Comparison of ENCODE assay signal across 8 mouse cellular contexts in the genomic region with DNA sequence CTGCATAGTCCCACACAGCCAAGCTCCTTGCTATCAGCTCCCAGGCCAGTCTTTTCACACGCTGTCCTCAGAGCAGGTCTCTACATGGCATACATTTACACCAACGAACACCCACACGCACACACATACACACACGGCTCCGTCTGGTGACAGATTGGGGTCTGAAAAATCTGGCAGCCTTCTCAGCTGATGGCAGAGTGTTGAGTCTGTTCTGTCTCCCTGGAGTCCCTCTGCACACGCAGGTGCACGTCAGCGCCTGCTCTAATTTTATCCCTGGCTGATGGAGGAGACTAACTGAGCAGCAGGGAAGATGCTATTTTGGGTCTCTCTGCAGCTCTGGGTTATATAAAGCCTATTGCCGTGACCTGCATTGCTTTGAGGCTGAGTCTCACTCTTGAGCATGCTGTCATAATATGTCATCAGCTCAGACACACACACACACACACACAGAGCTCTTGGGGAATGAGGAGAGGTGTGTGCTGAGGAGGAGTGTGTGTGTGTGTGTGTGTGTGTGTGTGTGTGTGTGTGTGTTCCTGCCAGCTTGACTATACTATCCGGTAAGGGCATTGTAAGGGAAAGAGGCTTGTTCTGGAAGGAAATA. TPM values are rescaled to one million over a fixed set of nuclear protein-coding genes. Genes with fewer than 3 reads are reported as not detected.
DNase-seq lines count a peak whose midpoint lies in the region; ATAC-seq lines count a peak whose summit lies in the region.

No protein-coding gene starts in this region.

- 73% methylated on average over 10 of the region's 10 CpGs for WGBS in hindbrain, embryonic 11.5 days
- WGBS in hindbrain, embryonic 10.5 days, result 74% methylated on average over 10 of the region's 10 CpGs
- WGBS in embryonic facial prominence, embryonic 10.5 days, result 77% methylated on average over 10 of the region's 10 CpGs
- WGBS in heart, embryonic 10.5 days, result 30% methylated on average over 10 of the region's 10 CpGs

- no peak overlapping the region for H3K27ac ChIP-seq in hindbrain, embryonic 11.5 days (ENCODE audit: low read depth, low read length)
- no peak overlapping the region for H3K27ac ChIP-seq in hindbrain, embryonic 10.5 days
- H3K27ac ChIP-seq in embryonic facial prominence, embryonic 10.5 days (replicated peaks), result peak overlapping the region; percentile 24; the same call in 1 of the 2 replicates
- H3K27ac ChIP-seq in heart, embryonic 10.5 days, result peak overlapping the region; percentile 84

- H3K4me1 ChIP-seq in hindbrain, embryonic 11.5 days (replicated peaks; ENCODE audit: control insufficient read depth, insufficient read depth, low read length), result no peaks in the 10 kb centered on the region; the same call in 1 of the 2 replicates
- peaks cover 29% of the 10 kb centered on the region for H3K4me1 ChIP-seq in hindbrain, embryonic 10.5 days (replicated peaks)
- peaks cover 43% of the 10 kb centered on the region for H3K4me1 ChIP-seq in embryonic facial prominence, embryonic 10.5 days
- peaks cover 45% of the 10 kb centered on the region for H3K4me1 ChIP-seq in heart, embryonic 10.5 days

- H3K27me3 ChIP-seq in hindbrain, embryonic 11.5 days (ENCODE audit: control insufficient read depth, insufficient read depth, low read length), result no peaks in the 10 kb centered on the region
- H3K27me3 ChIP-seq in hindbrain, embryonic 10.5 days (ENCODE audit: insufficient read depth, poor library complexity, severe bottlenecking), result 0 out of 2 replicates have a peak, but pooled peaks cover 4% of the 10 kb centered on the region
- no peaks in the 10 kb centered on the region for H3K27me3 ChIP-seq in embryonic facial prominence, embryonic 10.5 days (replicated peaks; ENCODE audit: low read depth, poor library complexity, severe bottlenecking)
- H3K27me3 ChIP-seq in heart, embryonic 10.5 days (ENCODE audit: insufficient read depth, poor library complexity, severe bottlenecking), result no peaks in the 10 kb centered on the region

- no peak overlapping the region for H3K4me2 ChIP-seq in hindbrain, embryonic 11.5 days (replicated peaks; ENCODE audit: low read depth, low read length)

- DNase-seq in hindbrain, embryonic 11.5 days (ENCODE audit: low spot score), result peak; percentile 27
- DNase-seq in hindbrain, embryonic 10.5 days (ENCODE audit: low spot score), result no peak
- no peak for DNase-seq in embryonic facial prominence, embryonic 10.5 days (ENCODE audit: low spot score)
- peak; percentile 96 for DNase-seq in heart, embryonic 10.5 days (ENCODE audit: low spot score)
- peak; percentile 79 to 90 for DNase-seq in layer of hippocampus, postnatal 14 days (ENCODE audit: low spot score in 2 of 2)
- peak; percentile 69 for DNase-seq in retina, postnatal 1 day
- DNase-seq in yolk sac, embryonic 10.5 days (ENCODE audit: low spot score), result no peak

- no peaks in the 10 kb centered on the region for H3K9me3 ChIP-seq in hindbrain, embryonic 11.5 days (ENCODE audit: control insufficient read depth, low read length)
- no peaks in the 10 kb centered on the region for H3K9me3 ChIP-seq in hindbrain, embryonic 10.5 days
- no peaks in the 10 kb centered on the region for H3K9me3 ChIP-seq in embryonic facial prominence, embryonic 10.5 days
- H3K9me3 ChIP-seq in heart, embryonic 10.5 days, result no peaks in the 10 kb centered on the region

- no peak overlapping the region for H3K4me3 ChIP-seq in hindbrain, embryonic 11.5 days (ENCODE audit: low read depth, low read length)
- no peak overlapping the region for H3K4me3 ChIP-seq in hindbrain, embryonic 10.5 days
- no peak overlapping the region for H3K4me3 ChIP-seq in embryonic facial prominence, embryonic 10.5 days
- peak overlapping the region; percentile 36 for H3K4me3 ChIP-seq in heart, embryonic 10.5 days

- H3K36me3 ChIP-seq in hindbrain, embryonic 11.5 days (ENCODE audit: control insufficient read depth, insufficient read depth, low read length), result no peaks in the 10 kb centered on the region
- no peaks in the 10 kb centered on the region for H3K36me3 ChIP-seq in hindbrain, embryonic 10.5 days
- no peaks in the 10 kb centered on the region for H3K36me3 ChIP-seq in embryonic facial prominence, embryonic 10.5 days (replicated peaks)
- H3K36me3 ChIP-seq in heart, embryonic 10.5 days, result no peaks in the 10 kb centered on the region

- no peak overlapping the region for H3K9ac ChIP-seq in hindbrain, embryonic 11.5 days (ENCODE audit: low read depth, low read length)

- ATAC-seq in hindbrain, embryonic 11.5 days (ENCODE audit: low FRiP score), result no peak
- no peak for ATAC-seq in erythroblast, adult 5-6 weeks (replicated peaks; ENCODE audit: low FRiP score, poor library complexity, severe bottlenecking)

RNA-seq across cellular contexts. Expression of gene Fos, which starts 37.6 kb away (rescaled TPM):
- polyA plus RNA-seq in hindbrain, embryonic 11.5 days (2014; fragmentation: Nextera tagmentation; extraction: Ambion mirVana), result 1.4 and 1.6 TPM in 2 replicates
- polyA plus RNA-seq in hindbrain, embryonic 10.5 days (2016; fragmentation: Nextera tagmentation; extraction: Ambion mirVana), result 1.5 TPM in 2 replicates
- 1.4 and 1.8 TPM in 2 replicates for polyA plus RNA-seq in embryonic facial prominence, embryonic 10.5 days (2016; fragmentation: Nextera tagmentation; extraction: Ambion mirVana)
- 6.1 and 7.5 TPM in 2 replicates for polyA plus RNA-seq in heart, embryonic 10.5 days (2016; fragmentation: Nextera tagmentation; extraction: Ambion mirVana)
- total RNA-seq in layer of hippocampus, postnatal 14 days (2021), result 10 to 100 TPM; 12.9 to 16.5 TPM
- 40.3 and 41.9 TPM in 2 replicates for total RNA-seq in erythroblast, adult 5-6 weeks (2015; ENCODE audit: low replicate concordance)
- total RNA-seq in erythroblast, adult 5-6 weeks (2017; ENCODE audit: low replicate concordance), result 25.0 and 32.1 TPM in 2 replicates

Comparison
In these comparisons a context has a peak if more than half of its experiments do, and no peak if none do; other contexts are left out.
1. DNase-seq: peak in hindbrain, embryonic 11.5 days (single experiment), heart, embryonic 10.5 days (single experiment), layer of hippocampus, postnatal 14 days (2 of 2) and retina, postnatal 1 day (single experiment); none in hindbrain, embryonic 10.5 days (single experiment), embryonic facial prominence, embryonic 10.5 days (single experiment) and yolk sac, embryonic 10.5 days (single experiment).
2. H3K27ac ChIP-seq: peak in embryonic facial prominence, embryonic 10.5 days (single experiment) and heart, embryonic 10.5 days (single experiment); none in hindbrain, embryonic 11.5 days (single experiment) and hindbrain, embryonic 10.5 days (single experiment).